Mouse (Mus musculus) lung, postnatal 0 days (tissue): Measurements from ENCODE around the gene Col19a1.

Source experiments
- CTCF ChIP-seq: IDR thresholded peaks from 2 replicates; pipeline ENCODE4 v1.5.1; 2016; ENCODE audit warnings: antibody characterized with exemption, mild to moderate bottlenecking
- EP300 ChIP-seq: IDR thresholded peaks from 2 replicates; pipeline ENCODE4 v1.6.1; 2016; ENCODE audit warnings: antibody characterized with exemption, mild to moderate bottlenecking, control low read depth

DNA sequence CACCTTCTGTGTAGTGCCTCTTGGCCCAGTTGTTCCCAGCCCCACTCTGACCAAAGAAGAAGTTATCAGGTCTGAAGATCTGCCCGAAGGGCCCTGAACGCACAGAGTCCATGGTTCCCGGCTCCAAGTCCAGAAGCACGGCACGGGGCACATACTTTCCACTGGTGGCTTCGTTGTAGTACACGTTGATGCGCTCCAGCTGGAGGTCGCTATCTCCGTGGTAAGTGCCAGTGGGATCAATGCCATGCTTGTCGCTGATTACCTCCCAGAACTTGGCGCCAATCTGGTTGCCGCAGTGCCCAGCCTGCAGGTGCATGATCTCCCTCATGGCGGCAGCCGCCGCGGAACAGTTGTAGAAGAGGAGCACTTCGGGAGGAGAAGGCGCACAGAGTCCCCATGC lies 7.8 kb upstream of the Col19a1 start:
- TF ChIP-seq CTCF = no peak
- TF ChIP-seq EP300 = no peak
